Mouse (Mus musculus): ENCODE data around the gene Acot9. TPM values are rescaled to one million over a fixed set of nuclear protein-coding genes. Genes with fewer than 3 reads are reported as not detected.
A peak's percentile ranks its signal among the peaks of the same experiment; 100 is the strongest.

Acot9 gene
- polyA plus RNA-seq, 1 experiment from 2014 or later: 30.7 TPM

DNA sequence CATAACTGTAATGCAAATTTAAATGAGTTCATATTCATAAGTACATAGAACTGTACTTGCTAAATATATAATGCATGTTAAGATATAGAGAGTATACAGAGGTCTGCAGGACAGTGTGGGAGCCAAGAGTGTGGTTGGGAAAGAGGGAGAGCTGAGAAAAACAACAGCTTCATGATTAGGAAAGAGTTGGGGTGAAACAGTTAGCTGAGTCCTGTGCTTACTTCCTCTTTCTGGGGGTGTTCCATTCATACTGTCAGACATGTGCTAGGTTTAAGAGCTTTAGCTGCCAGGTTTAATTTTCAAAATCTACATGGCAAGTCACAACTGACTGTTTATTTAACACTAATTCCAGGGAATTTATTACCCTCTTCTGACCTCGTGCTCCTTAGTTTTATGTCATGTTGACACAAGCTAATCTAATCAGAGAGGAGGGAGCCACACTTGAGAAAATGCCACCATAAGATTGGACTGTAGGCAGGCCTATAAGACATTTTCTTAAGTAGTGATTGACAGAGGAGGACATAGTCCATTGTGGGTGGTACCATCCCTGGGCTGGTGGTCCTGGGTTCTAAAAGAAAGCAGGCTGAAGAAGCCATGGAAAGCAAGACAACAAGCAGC lies 18.3 kb downstream of the Acot9 start:
- no peak overlapping the region for H3K9ac ChIP-seq (ENCODE audit: low read length)
- DNase-seq (ENCODE audit: low spot score): no peak
- no peaks in the 10 kb centered on the region for H3K4me1 ChIP-seq (replicated peaks; ENCODE audit: control insufficient read depth, insufficient read depth, low read length)
- no peaks in the 10 kb centered on the region for H3K9me3 ChIP-seq (ENCODE audit: control insufficient read depth, low read length)
- no peaks in the 10 kb centered on the region for H3K27me3 ChIP-seq (replicated peaks; ENCODE audit: control insufficient read depth, insufficient read depth, low read length)
- WGBS: 17% methylated on average over 1 of the region's 1 CpGs
- no peak overlapping the region for H3K4me3 ChIP-seq (ENCODE audit: low read depth, low read length)
- no peak overlapping the region for H3K27ac ChIP-seq (ENCODE audit: low read depth)
- peak; percentile 78; the same call in 1 of the 2 replicates for ATAC-seq (replicated peaks; ENCODE audit: low FRiP score, low TSS enrichment, low read depth)
- H3K4me2 ChIP-seq (ENCODE audit: low read length): no peak overlapping the region
- no peaks in the 10 kb centered on the region for H3K36me3 ChIP-seq (ENCODE audit: control insufficient read depth, insufficient read depth, low read length)

DNA sequence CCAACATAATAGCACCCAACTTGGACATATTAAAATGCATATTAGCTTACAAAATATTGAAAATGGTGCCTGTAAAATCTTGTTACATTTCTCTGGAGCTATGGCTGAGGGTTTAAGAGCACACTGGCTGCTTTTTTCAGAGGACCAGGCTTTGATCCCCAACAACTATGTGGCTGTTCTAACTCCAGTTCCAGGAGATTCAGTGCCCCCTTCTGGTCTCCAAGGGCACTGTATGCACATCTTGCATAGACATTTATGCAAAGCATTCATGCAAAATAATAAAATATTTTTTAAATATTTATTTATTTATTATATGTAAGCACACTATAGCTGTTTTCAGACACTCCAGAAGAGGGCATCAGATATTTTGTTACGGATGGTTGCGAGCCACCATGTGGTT lies 44.1 kb downstream of the Acot9 start:
- Histone ChIP-seq H3K9ac (ENCODE audit: low read length) (no peak overlapping the region), H3K27me3 (replicated peaks; ENCODE audit: control insufficient read depth, insufficient read depth, low read length) (no peaks in the 10 kb centered on the region), H3K4me3 (ENCODE audit: low read depth, low read length) (no peak overlapping the region), H3K9me3 (ENCODE audit: control insufficient read depth, low read length) (no peaks in the 10 kb centered on the region), H3K27ac (ENCODE audit: low read depth) (no peak overlapping the region), H3K4me1 (replicated peaks; ENCODE audit: control insufficient read depth, insufficient read depth, low read length) (no peaks in the 10 kb centered on the region), H3K4me2 (ENCODE audit: low read length) (no peak overlapping the region), H3K36me3 (ENCODE audit: control insufficient read depth, insufficient read depth, low read length) (no peaks in the 10 kb centered on the region)
- ATAC-seq (replicated peaks; ENCODE audit: low FRiP score, low TSS enrichment, low read depth) (no peak), DNase-seq (ENCODE audit: low spot score) (no peak)
- WGBS: 96% methylated on average over 2 of the region's 2 CpGs

DNA sequence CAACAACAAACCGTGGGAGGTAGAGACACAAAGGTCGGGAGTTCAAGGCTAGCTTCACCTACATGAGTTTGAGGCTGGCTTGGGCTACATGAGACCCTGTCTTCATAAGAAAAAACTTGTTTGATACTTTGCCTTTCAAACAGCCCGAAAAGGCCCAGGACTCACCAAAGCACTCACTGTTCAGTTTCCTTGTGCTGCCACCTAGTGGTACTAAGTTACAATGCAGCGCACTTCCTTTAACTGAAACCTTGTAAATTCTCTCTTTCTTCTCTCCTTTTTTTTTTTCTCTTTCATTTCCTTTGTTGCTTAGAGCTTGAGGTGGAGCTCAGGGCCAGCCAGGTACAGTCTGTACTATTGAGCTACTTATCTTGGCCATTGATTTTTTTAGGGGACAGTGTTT lies 55.8 kb downstream of the Acot9 start:
- ATAC-seq (replicated peaks; ENCODE audit: low FRiP score, low TSS enrichment, low read depth) (peak; percentile 40; the same call in 1 of the 2 replicates), DNase-seq (ENCODE audit: low spot score) (peak; percentile 52)
- Histone ChIP-seq H3K27me3 (replicated peaks; ENCODE audit: control insufficient read depth, insufficient read depth, low read length) (no peaks in the 10 kb centered on the region), H3K4me1 (replicated peaks; ENCODE audit: control insufficient read depth, insufficient read depth, low read length) (no peaks in the 10 kb centered on the region), H3K4me2 (ENCODE audit: low read length) (no peak overlapping the region), H3K36me3 (ENCODE audit: control insufficient read depth, insufficient read depth, low read length) (peaks cover 3% of the 10 kb centered on the region; the same call in 1 of the 2 replicates), H3K4me3 (ENCODE audit: low read depth, low read length) (no peak overlapping the region), H3K27ac (ENCODE audit: low read depth) (no peak overlapping the region), H3K9ac (ENCODE audit: low read length) (no peak overlapping the region), H3K9me3 (ENCODE audit: control insufficient read depth, low read length) (no peaks in the 10 kb centered on the region)
- 38% methylated on average over 4 of the region's 4 CpGs for WGBS

DNA sequence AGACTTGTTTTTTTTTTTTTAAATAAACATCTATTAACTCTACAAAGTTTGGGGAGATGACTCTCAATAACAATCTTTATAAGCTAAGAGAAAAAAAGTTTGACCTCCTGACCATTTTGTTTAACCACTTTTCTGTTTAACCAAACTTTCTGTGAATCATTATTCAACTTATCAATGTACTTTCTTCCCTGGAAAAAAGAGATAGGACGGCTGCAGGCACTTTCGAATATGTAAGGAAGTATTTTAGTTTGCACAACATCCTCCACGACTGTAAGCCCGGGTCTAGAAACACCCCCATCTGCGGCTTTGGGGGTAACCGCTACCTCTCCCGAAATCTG lies 75.3 kb downstream of the Acot9 start:
- WGBS: 20% methylated on average over 7 of the region's 7 CpGs

DNA sequence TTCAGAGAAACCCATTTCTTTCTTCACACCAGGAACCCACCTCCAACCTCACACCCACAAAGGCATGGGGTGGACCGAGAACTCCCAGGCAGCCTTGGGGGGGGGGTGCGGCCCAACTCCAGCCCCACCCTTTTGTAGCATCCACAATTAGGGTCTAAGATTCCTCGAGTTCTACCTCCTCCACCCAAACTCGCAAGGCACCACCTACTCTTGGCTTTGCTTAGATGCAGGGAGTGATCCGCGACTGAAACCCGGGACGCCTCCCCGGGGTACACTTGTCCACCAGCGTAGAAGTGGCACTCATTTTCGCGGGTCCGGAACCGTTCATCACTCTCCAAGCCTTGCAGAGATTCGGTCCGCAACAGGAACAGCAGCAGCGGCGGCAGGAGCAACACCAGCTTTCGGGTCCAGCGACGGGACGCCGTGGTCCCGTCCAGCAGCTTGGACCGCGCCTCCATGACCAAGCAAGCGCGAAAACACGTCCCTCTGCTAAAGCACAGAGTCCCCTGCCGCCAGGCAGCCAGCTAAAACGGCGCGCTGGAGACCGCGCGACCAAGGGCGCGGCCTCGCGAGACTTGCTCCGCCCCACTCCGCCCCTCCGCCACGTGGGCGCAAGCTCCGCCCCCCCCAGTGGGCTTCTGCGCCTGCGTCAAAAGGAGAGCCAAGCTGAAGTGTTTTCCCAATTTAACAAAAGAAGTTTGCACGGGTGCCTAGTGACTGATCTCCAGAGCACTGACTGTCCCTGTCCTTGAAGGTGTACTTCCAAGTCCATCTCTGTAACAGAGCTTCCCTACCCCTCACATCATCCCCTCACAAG lies 75.9 kb downstream of the Acot9 start:
- H3K27ac ChIP-seq (ENCODE audit: low read depth): peak overlapping the region; percentile 81

More for the DNA sequence above, 75.3 kb downstream of the Acot9 start:
- H3K9me3 ChIP-seq (ENCODE audit: control insufficient read depth, low read length): no peaks in the 10 kb centered on the region
- DNase-seq (ENCODE audit: low spot score): no peak
- H3K4me1 ChIP-seq (replicated peaks; ENCODE audit: control insufficient read depth, insufficient read depth, low read length): no peaks in the 10 kb centered on the region
- peak overlapping the region; percentile 46 for H3K4me2 ChIP-seq (ENCODE audit: low read length)
- peak overlapping the region; percentile 60 for H3K9ac ChIP-seq (ENCODE audit: low read length)
- no peak for ATAC-seq (replicated peaks; ENCODE audit: low FRiP score, low TSS enrichment, low read depth)
- peak overlapping the region; percentile 81 for H3K27ac ChIP-seq (ENCODE audit: low read depth)
- H3K27me3 ChIP-seq (replicated peaks; ENCODE audit: control insufficient read depth, insufficient read depth, low read length): no peaks in the 10 kb centered on the region
- H3K36me3 ChIP-seq (ENCODE audit: control insufficient read depth, insufficient read depth, low read length): no peaks in the 10 kb centered on the region; the same call in 1 of the 2 replicates
- H3K4me3 ChIP-seq (ENCODE audit: low read depth, low read length): peak overlapping the region; percentile 52

DNA sequence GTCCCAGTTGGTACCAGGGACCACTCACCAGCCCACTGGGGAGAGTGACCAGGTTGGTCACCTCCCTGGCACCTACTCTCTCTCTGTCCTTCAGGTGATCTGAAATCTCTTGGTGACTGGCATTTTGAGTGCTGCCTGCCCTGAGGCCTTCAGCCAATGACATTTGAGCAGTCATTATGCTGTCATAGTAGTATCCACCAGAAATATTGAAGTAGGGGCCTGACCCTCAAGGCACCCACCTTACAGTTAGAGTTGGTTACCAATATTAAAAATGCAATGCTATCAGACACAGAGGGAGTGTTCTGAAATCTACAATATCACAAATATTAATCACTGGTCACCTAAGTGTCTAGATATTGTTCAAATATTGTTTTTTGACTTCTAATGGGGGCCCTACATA lies 78.4 kb downstream of the Acot9 start, which contains the start of gene Prdx4:
TSS of gene Prdx4 (minus strand) at position 101 of the 400 bp plus-strand sequence.
- Histone ChIP-seq H3K4me1 (replicated peaks; ENCODE audit: control insufficient read depth, insufficient read depth, low read length) (no peaks in the 10 kb centered on the region), H3K27me3 (replicated peaks; ENCODE audit: control insufficient read depth, insufficient read depth, low read length) (no peaks in the 10 kb centered on the region), H3K36me3 (ENCODE audit: control insufficient read depth, insufficient read depth, low read length) (no peaks in the 10 kb centered on the region), H3K27ac (ENCODE audit: low read depth) (no peak within 1 kb of the TSS), H3K4me2 (ENCODE audit: low read length) (no peak within 1 kb of the TSS), H3K9me3 (ENCODE audit: control insufficient read depth, low read length) (no peaks in the 10 kb centered on the region), H3K4me3 (ENCODE audit: low read depth, low read length) (no peak within 1 kb of the TSS), H3K9ac (ENCODE audit: low read length) (no peak within 1 kb of the TSS)
- DNase-seq (ENCODE audit: low spot score) (no peak), ATAC-seq (replicated peaks; ENCODE audit: low FRiP score, low TSS enrichment, low read depth) (no peak)

More for the DNA sequence above, 75.9 kb downstream of the Acot9 start:
- H3K4me2 ChIP-seq (ENCODE audit: low read length): peak overlapping the region; percentile 46
- H3K4me1 ChIP-seq (replicated peaks; ENCODE audit: control insufficient read depth, insufficient read depth, low read length): no peaks in the 10 kb centered on the region
- peak overlapping the region; percentile 52 for H3K4me3 ChIP-seq (ENCODE audit: low read depth, low read length)
- DNase-seq (ENCODE audit: low spot score): peak; percentile 83
- peak overlapping the region; percentile 60 for H3K9ac ChIP-seq (ENCODE audit: low read length)
- H3K36me3 ChIP-seq (ENCODE audit: control insufficient read depth, insufficient read depth, low read length): no peaks in the 10 kb centered on the region; the same call in 1 of the 2 replicates
- WGBS: 19% methylated on average over 48 of the region's 49 CpGs
- H3K9me3 ChIP-seq (ENCODE audit: control insufficient read depth, low read length): no peaks in the 10 kb centered on the region
- no peaks in the 10 kb centered on the region for H3K27me3 ChIP-seq (replicated peaks; ENCODE audit: control insufficient read depth, insufficient read depth, low read length)
- ATAC-seq (replicated peaks; ENCODE audit: low FRiP score, low TSS enrichment, low read depth): peak; percentile 97

DNA sequence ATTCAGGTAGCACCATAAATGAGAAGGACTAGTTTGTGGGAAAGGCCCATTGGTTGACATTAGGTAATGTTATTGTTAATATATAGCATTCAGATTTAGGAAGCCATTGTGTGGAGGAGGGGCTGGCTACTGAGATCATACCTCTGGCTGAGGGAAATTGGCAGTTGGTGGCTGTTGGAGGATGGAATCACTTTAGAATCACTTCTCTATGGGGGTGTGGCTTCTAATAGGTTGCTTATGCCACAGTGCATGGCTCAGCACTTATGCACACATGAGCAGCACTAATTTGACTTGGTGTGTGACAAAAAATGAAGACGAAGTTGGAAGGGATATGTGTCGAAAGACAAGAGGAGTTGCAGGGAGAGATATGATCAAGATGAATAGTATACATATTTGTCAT lies 84.0 kb downstream of the Acot9 start:
- H3K4me3 ChIP-seq (ENCODE audit: low read depth, low read length): no peak overlapping the region
- H3K27me3 ChIP-seq (replicated peaks; ENCODE audit: control insufficient read depth, insufficient read depth, low read length): no peaks in the 10 kb centered on the region
- H3K9me3 ChIP-seq (ENCODE audit: control insufficient read depth, low read length): no peaks in the 10 kb centered on the region
- no peak for ATAC-seq (replicated peaks; ENCODE audit: low FRiP score, low TSS enrichment, low read depth)
- DNase-seq (ENCODE audit: low spot score): no peak
- no peak overlapping the region for H3K9ac ChIP-seq (ENCODE audit: low read length)
- H3K27ac ChIP-seq (ENCODE audit: low read depth): no peak overlapping the region
- no peaks in the 10 kb centered on the region for H3K36me3 ChIP-seq (ENCODE audit: control insufficient read depth, insufficient read depth, low read length)
- 89% methylated on average over 2 of the region's 2 CpGs for WGBS
- H3K4me1 ChIP-seq (replicated peaks; ENCODE audit: control insufficient read depth, insufficient read depth, low read length): no peaks in the 10 kb centered on the region
- H3K4me2 ChIP-seq (ENCODE audit: low read length): no peak overlapping the region

Data from intestine, embryonic 14.5 days (tissue).